Mouse (Mus musculus) cerebellum, adult 2 months (tissue): ENCODE measurements around the gene Prrt3. TPM values are rescaled to one million over a fixed set of nuclear protein-coding genes. Genes with fewer than 3 reads are reported as not detected.

Experiments used
- DNase-seq, 2 experiments: peaks; one replicate each; pipeline ENCODE4 v3.0.0; 2021
- H3K27ac ChIP-seq: fragments of 200-500 bp; 2 replicates; pipeline ENCODE4 v1.5.1; 2012; ENCODE audit warnings: low read length, control low read depth, inconsistent platforms; ENCODE audit not compliant: insufficient read depth
- H3K27me3 ChIP-seq: fragments of 200-500 bp; 2 replicates; pipeline ENCODE4 v1.6.1; 2012; ENCODE audit warnings: inconsistent platforms, mild to moderate bottlenecking, low read length, moderate library complexity; ENCODE audit not compliant: control insufficient read depth, insufficient read depth
- H3K4me1 ChIP-seq: fragments of 200-500 bp; 2 replicates; pipeline ENCODE4 v1.6.1; 2011; ENCODE audit warnings: low read length; ENCODE audit not compliant: control insufficient read depth, insufficient read depth
- H3K4me3 ChIP-seq: fragments of 200-500 bp; replicated peaks from 2 replicates; pipeline ENCODE3; 2011; ENCODE audit warnings: mild to moderate bottlenecking, low read depth, low read length, control low read depth; ENCODE audit not compliant: insufficient read depth
- CTCF ChIP-seq: fragments of 200-500 bp; IDR thresholded peaks from 2 replicates; pipeline ENCODE4 v1.5.1; 2011; ENCODE audit warnings: low read depth, mild to moderate bottlenecking, control low read depth, low read length, moderate library complexity, borderline replicate concordance; ENCODE audit not compliant: insufficient read depth
- POLR2A ChIP-seq: fragments of 200-500 bp; IDR thresholded peaks from 2 replicates; pipeline ENCODE4 v1.6.1; 2011; ENCODE audit warnings: low read length, control low read depth, borderline replicate concordance; ENCODE audit not compliant: insufficient read depth
- WGBS: fragments of 180-500 bp; shearing (Covaris S2); methylation state at CpG from one replicate; pipeline ENCODE4 v1.1.7; 2018; 5-methylcytosine and 5-hydroxymethylcytosine counted together
- polyA plus RNA-seq: library from polyadenylated mRNA; depleted of rRNA; stranded (reverse); fragments of >200 nt; gene quantifications from 2 replicates; pipeline ENCODE4 v1.2.3, GENCODE M21; 2012

Prrt3 gene
- polyA plus RNA-seq, 1 experiment: 41.2 TPM

DNA sequence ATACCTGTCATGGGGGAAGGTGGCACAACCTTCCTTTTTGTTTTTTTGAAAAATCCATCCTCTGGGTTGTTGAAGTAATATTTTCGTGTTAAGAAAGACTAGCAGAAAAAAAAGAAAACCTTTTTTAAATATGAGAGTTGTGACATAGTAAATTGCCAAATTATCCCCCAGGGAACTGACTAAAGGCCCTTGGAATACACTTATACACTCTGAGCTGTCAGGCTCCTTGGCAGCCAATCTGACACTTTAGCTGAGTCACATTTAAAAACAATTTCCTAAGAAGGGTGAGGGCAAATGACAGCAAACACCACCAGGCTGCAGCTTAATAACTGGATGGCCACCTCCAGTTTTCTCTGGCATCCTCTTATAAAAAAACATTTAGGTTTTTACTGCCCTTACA lies 20.6 kb upstream of the Prrt3 start:
- H3K4me3 ChIP-seq: no peak overlapping the region
- no peak for DNase-seq
- 94% methylated on average over 1 of the region's 1 CpGs for WGBS

DNA sequence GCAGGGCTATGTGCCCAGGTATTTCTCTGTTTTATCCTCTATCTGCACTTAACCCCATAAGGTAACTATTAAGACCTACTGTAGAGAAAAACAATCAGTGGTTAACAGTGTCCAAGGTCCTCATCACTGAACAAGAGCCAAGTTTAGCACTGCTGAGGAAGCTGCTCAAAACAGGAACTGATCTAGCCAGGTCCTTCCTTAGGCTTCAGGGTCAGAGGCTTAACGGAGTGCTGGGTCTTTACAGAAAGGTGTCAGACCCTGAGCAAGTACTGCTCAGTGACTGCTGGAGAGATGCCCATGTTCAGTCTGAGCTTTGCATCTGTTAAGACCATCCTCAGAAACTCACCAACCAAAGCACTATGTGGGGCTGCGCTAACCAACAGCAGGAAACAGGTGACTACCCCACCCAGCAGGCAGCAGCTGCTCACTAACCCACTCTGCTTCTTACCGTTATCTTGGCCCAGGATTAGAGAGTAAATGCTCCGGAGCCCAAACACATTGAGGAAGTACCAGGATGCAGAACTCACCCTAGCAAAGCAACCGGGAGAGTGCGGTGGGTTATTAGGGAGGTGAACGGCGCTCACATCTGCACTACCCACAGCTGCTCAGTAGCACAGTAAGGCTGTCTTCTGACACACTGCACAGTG lies 15.8 kb upstream of the Prrt3 start:
- Histone ChIP-seq H3K4me3 (no peak overlapping the region), H3K4me1 (no peaks in the 10 kb centered on the region), H3K27ac (no peak overlapping the region), H3K27me3 (no peaks in the 10 kb centered on the region)
- no peak for TF ChIP-seq POLR2A
- no peak for TF ChIP-seq CTCF
- WGBS: 86% methylated on average over 8 of the region's 8 CpGs
- DNase-seq: no peak

More for the DNA sequence above, 20.6 kb upstream of the Prrt3 start:
- Histone ChIP-seq H3K4me1 (peaks cover 3% of the 10 kb centered on the region; the same call in 1 of the 2 replicates), H3K27me3 (no peaks in the 10 kb centered on the region), H3K27ac (no peak overlapping the region)
- no peak for TF ChIP-seq POLR2A
- no peak for TF ChIP-seq CTCF

- TF ChIP-seq CTCF (no peak), POLR2A (no peak)
- 97% methylated on average over 3 of the region's 3 CpGs for WGBS
- Histone ChIP-seq H3K27ac (no peak overlapping the region), H3K4me3 (no peak overlapping the region), H3K4me1 (no peaks in the 10 kb centered on the region), H3K27me3 (no peaks in the 10 kb centered on the region)
- DNase-seq: no peak
Observed at GRCm38 (mm10) chr6:113514600-113514999, 12.9 kb upstream of the Prrt3 start.

DNA sequence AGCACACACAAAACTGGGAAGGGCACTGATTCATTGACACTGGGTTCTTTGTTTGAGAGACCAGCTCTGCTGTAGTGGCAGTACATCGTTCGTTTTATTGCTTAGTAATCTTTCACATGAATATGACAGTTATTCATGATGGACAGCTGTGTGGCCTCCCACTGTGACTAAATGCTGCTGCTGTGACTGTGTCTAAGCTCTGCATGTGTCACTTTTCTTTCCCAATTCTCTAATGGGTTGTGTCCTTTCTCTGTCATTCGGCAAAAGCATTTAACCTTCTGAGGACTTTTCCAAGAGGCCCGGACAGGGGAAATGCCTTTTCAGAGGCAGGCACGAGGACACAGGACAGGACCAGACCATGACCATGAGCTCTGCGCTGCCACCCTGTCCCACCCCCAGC lies 12.2 kb upstream of the Prrt3 start:
- WGBS: 79% methylated on average over 6 of the region's 6 CpGs
- Histone ChIP-seq H3K27me3 (no peaks in the 10 kb centered on the region), H3K4me3 (no peak overlapping the region), H3K27ac (no peak overlapping the region), H3K4me1 (no peaks in the 10 kb centered on the region)
- TF ChIP-seq CTCF: no peak
- no peak for TF ChIP-seq POLR2A
- DNase-seq: no peak

DNA sequence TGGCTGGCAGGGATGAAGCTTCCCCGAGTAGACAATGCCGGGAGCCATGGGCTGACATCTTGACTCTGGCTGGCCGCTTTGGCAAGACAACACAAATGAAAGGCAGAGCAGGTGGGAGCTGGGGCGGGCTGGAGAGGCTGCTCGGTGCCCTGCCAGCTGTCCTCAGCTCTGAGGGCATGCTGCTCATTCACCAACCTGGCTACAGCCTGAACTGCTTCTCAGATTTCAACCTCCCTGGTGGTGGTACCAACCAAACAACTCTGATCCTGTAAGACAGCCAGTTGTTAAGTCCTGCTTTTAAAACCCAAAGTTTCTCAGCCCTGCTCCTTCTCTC lies 7.2 kb upstream of the Prrt3 start:
- H3K4me3 ChIP-seq: no peak overlapping the region
- TF ChIP-seq POLR2A (0 out of 2 replicates have a peak, but pooled peaks have one; percentile 17), CTCF (no peak)
- no peaks in the 10 kb centered on the region for H3K27me3 ChIP-seq
- H3K27ac ChIP-seq: peak overlapping the region; percentile 39; the same call in 1 of the 2 replicates
- peak; percentile 75 to 85 for DNase-seq
- H3K4me1 ChIP-seq: peaks cover 12% of the 10 kb centered on the region
- 3% methylated on average over 5 of the region's 5 CpGs for WGBS

DNA sequence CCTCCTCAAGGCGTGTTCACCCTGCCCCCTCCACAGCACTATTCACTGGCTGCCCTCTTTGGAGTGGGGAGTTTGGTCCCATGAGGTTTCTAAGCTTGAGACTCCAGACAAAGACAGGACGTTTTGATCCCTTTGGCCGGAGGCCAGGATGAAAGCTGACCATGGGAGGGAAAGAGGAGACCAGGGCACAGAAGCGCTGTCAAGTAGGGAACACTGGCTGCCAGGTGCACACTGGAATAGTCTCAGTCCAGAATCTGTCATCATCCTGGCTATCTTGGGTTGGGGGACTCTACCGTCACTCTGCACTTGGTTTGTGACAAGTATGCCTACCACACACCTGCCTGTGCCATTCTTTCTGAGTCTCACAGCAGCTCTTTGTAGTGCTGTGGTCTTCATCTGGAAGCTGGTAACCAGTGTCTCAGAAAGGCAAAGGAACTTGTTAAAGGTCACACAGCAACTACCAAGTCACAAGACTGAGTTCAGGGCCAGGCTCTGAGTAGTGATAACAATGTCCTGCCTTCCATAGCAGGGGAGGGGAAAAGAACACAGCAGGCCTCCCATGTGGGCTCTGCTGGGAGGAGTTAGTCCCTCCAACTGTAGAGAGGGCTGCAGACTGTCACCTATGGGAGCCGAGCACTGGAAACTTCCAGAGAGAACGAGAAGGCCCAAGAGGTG lies 6.7 kb upstream of the Prrt3 start:
- 33% methylated on average over 7 of the region's 7 CpGs for WGBS

GRCm38 (mm10) chr6:113507130-113507529 lies 5.4 kb upstream of the Prrt3 start:
- TF ChIP-seq CTCF (no peak), POLR2A (no peak)
- Histone ChIP-seq H3K4me1 (peaks cover 12% of the 10 kb centered on the region), H3K27me3 (no peaks in the 10 kb centered on the region), H3K4me3 (no peak overlapping the region), H3K27ac (no peak overlapping the region)
- no peak for DNase-seq

More for the DNA sequence above, 6.7 kb upstream of the Prrt3 start:
- Histone ChIP-seq H3K4me3 (no peak overlapping the region), H3K27ac (peak overlapping the region; percentile 39), H3K4me1 (peaks cover 12% of the 10 kb centered on the region), H3K27me3 (no peaks in the 10 kb centered on the region)
- TF ChIP-seq CTCF: no peak
- TF ChIP-seq POLR2A: no peak
- DNase-seq: peak in 1 of 2 experiments; percentile 28

GRCm38 (mm10) chr6:113505689-113506088 lies 4.0 kb upstream of the Prrt3 start:
- no peak for DNase-seq
- WGBS: 92% methylated on average over 1 of the region's 1 CpGs
- no peak overlapping the region for H3K27ac ChIP-seq
- H3K4me3 ChIP-seq: no peak overlapping the region
- TF ChIP-seq POLR2A (no peak), CTCF (no peak)
- H3K27me3 ChIP-seq: no peaks in the 10 kb centered on the region
- H3K4me1 ChIP-seq: peaks cover 12% of the 10 kb centered on the region
